Mouse (Mus musculus) lung, embryonic 14.5 days (tissue): ENCODE results near the gene Kif18b. TPM values are rescaled to one million over a fixed set of nuclear protein-coding genes. Genes with fewer than 3 reads are reported as not detected.
A peak's percentile ranks its signal among the peaks of the same experiment; 100 is the strongest.

ENCODE experiments used
- ATAC-seq: fragments of 200-750 bp; cut with Nextera tagmentation; 2 replicates; pipeline ENCODE4 v1.8.0; 2017; ENCODE audit warnings: mild to moderate bottlenecking, moderate TSS enrichment, moderate library complexity; ENCODE audit not compliant: insufficient read depth
- DNase-seq: peaks from one replicate; pipeline ENCODE4 v3.0.0-alpha.2; 2015
- H3K27ac ChIP-seq: fragments of 300-500 bp; sonication (generic); 2 replicates; pipeline ENCODE4 v1.5.1; 2014; ENCODE audit warnings: low read depth, mild to moderate bottlenecking, moderate library complexity
- H3K27me3 ChIP-seq: fragments of 300-500 bp; sonication (generic); 2 replicates; pipeline ENCODE4 v1.6.1; 2014; ENCODE audit warnings: low read length, control low read depth; ENCODE audit not compliant: insufficient read depth
- H3K36me3 ChIP-seq: fragments of 300-500 bp; sonication (generic); 2 replicates; pipeline ENCODE4 v1.6.1; 2014; ENCODE audit warnings: control low read depth; ENCODE audit not compliant: insufficient read depth
- H3K4me1 ChIP-seq: fragments of 300-500 bp; sonication (generic); 2 replicates; pipeline ENCODE4 v1.6.1; 2014; ENCODE audit warnings: antibody characterized with exemption, control low read depth; ENCODE audit not compliant: insufficient read depth
- H3K4me2 ChIP-seq: fragments of 300-500 bp; sonication (generic); 2 replicates; pipeline ENCODE4 v1.6.1; 2014; ENCODE audit warnings: mild to moderate bottlenecking
- H3K4me3 ChIP-seq: fragments of 300-500 bp; sonication (generic); 2 replicates; pipeline ENCODE4 v1.5.1; 2014; ENCODE audit warnings: low read depth, low read length
- H3K9ac ChIP-seq: fragments of 300-500 bp; sonication (generic); 2 replicates; pipeline ENCODE4 v1.6.1; 2014
- H3K9me3 ChIP-seq: fragments of 300-500 bp; sonication (generic); 2 replicates; pipeline ENCODE4 v1.6.1; 2016; ENCODE audit warnings: low read depth, low read length, control low read depth
- CTCF ChIP-seq: IDR thresholded peaks from 2 replicates; pipeline ENCODE4 v1.5.1; 2016; ENCODE audit warnings: antibody characterized with exemption, low read depth
- WGBS: fragments of 180-500 bp; shearing (Covaris S2); extraction: QIAGEN DNeasy Blood & Tissue Kit; methylation state at CpG from one replicate; pipeline ENCODE4 v1.1.7; 2014; 5-methylcytosine and 5-hydroxymethylcytosine counted together
- polyA plus RNA-seq: library from polyadenylated mRNA; unstranded; fragments of >200 nt; fragmentation: Nextera tagmentation; extraction: Ambion mirVana; gene quantifications from 2 replicates; pipeline ENCODE4 v1.2.1, GENCODE M21; 2014

The Kif18b gene
- polyA plus RNA-seq, 1 experiment from 2014 or later: 13.3 TPM

DNA sequence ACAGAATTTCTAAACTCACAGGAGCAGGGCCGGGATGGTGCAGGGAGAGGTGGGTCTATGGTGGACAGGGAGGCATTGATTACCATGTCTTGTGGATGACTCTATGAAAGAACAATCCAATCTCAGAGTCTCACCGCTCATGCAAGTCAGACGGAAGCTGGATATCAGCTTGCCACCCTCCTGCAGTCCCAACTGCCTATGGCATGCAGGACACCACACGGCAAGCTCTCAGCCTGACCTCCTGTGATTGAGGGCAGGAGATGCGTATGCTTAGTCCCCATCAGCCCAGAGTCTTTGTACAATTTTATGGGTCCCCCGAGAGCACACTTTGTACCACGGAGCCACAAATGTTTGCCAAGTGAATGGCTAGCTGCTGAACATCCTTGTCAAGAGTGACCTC is 21.3 kb downstream of the Kif18b start:
- DNase-seq (no peak), ATAC-seq (no peak)
- no peak overlapping the region for H3K27ac ChIP-seq
- H3K4me1 ChIP-seq: no peaks in the 10 kb centered on the region
- no peaks in the 10 kb centered on the region for H3K27me3 ChIP-seq
- H3K9ac ChIP-seq: no peak overlapping the region
- 61% methylated on average over 7 of the region's 7 CpGs for WGBS
- H3K4me3 ChIP-seq: no peak overlapping the region
- H3K4me2 ChIP-seq: no peak overlapping the region
- peaks cover 39% of the 10 kb centered on the region for H3K36me3 ChIP-seq
- no peak for TF ChIP-seq CTCF
- H3K9me3 ChIP-seq: no peaks in the 10 kb centered on the region

DNA sequence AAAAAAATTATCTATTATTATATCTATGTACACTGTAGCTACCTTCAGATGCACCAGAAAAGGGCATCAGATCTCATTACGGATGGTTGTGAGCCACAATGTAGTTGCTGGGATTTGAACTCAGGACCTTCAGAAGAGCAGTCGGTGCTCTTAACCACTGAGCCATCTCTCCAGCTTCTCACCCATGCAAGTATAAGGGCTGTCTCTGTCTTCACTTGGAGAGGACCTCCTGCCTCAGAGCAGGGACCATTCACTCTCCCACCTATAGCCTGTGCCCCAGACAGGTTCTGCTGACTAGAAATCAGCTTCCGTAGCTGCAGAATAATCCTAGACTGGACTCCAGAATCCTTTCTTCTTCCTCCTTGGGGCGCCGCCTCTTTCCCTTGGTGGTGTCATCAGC is 22.8 kb downstream of the Kif18b start:
- H3K27ac ChIP-seq: no peak overlapping the region
- H3K4me1 ChIP-seq: no peaks in the 10 kb centered on the region
- no peak for DNase-seq
- no peak overlapping the region for H3K4me2 ChIP-seq
- no peak overlapping the region for H3K9ac ChIP-seq
- H3K27me3 ChIP-seq: no peaks in the 10 kb centered on the region
- H3K36me3 ChIP-seq: peaks cover 24% of the 10 kb centered on the region
- ATAC-seq: no peak
- no peaks in the 10 kb centered on the region for H3K9me3 ChIP-seq
- H3K4me3 ChIP-seq: no peak overlapping the region
- no peak for TF ChIP-seq CTCF
- 74% methylated on average over 5 of the region's 5 CpGs for WGBS

DNA sequence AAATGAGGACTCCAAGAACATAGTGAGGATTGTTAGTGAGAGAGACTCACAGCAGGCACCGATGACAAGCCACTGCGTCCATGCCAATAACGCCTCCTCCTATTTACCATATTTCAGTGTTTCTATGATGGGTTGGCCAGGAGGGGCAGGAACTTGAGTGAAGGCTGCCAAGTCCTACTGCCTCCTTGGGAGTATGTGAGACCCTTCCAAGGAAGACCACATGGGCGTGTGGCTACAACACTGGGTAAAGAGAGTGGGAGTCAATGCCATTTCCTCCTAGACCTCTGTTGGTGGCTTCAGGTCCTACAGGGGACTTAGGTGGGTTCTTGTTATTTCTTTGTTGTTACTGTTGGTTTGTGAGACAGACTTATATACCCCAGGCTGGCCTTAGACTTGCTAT is 23.7 kb downstream of the Kif18b start:
- H3K27me3 ChIP-seq: no peaks in the 10 kb centered on the region; the same call in 1 of the 2 replicates

DNA sequence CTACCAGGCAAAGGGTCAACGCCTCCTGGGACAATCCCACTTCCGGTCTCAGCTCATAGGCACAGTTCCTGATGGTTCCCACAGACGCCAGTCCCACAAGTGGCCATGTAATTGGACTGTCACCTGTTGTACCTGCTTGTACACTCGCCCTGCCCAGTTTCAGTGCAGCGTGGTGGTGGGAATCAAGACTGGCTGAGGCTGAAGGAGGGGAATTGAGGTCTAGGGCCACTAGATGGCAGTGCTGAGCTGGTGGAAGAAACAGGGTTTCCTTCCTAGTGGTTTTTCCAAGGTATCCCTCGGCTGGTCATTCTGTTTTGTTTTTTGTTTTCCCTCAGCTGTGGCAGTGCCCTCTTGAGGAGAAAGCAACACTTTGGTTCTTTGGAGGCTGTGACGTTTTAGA is 24.2 kb downstream of the Kif18b start, which contains the start of gene Gfap:
Gene Gfap (minus strand): TSS at position 150 of the 400 bp plus-strand sequence.
- H3K9ac ChIP-seq: no peak within 1 kb of the TSS

More for the DNA sequence above, 23.7 kb downstream of the Kif18b start:
- H3K4me3 ChIP-seq: no peak overlapping the region
- H3K4me1 ChIP-seq: no peaks in the 10 kb centered on the region
- H3K9ac ChIP-seq: no peak overlapping the region
- peaks cover 15% of the 10 kb centered on the region for H3K36me3 ChIP-seq
- WGBS: 44% methylated on average over 4 of the region's 4 CpGs
- no peak overlapping the region for H3K27ac ChIP-seq
- H3K9me3 ChIP-seq: no peaks in the 10 kb centered on the region
- H3K4me2 ChIP-seq: no peak overlapping the region
- no peak for TF ChIP-seq CTCF
- DNase-seq: no peak
- peak; percentile 39 for ATAC-seq

DNA sequence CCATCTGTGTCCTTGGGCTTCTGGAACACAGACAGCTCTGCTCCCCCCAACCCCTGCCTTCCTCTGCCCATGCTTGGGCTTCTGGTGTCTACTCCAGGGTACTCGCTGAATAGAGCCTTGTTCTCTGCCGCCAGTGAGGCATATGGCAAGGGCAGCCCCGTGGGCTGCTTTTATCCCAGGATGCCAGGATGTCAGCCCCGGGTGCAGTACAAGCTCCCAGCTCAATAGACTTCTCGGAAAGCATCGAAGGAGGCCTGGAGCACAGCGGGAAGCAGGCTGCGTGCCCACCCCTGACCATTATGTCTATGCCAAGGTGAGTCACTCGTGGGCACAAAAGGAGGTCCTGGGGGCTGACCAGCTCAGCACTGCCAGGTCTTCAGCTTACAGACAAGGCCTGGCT is 26.5 kb downstream of the Kif18b start:
- ATAC-seq: no peak
- Histone ChIP-seq H3K27ac (no peak overlapping the region), H3K4me3 (no peak overlapping the region), H3K4me2 (no peak overlapping the region), H3K4me1 (no peaks in the 10 kb centered on the region), H3K36me3 (no peaks in the 10 kb centered on the region), H3K9ac (no peak overlapping the region), H3K9me3 (no peaks in the 10 kb centered on the region), H3K27me3 (peaks cover 11% of the 10 kb centered on the region)
- no peak for DNase-seq
- WGBS: 73% methylated on average over 9 of the region's 9 CpGs
- no peak for TF ChIP-seq CTCF

More for the DNA sequence above, 24.2 kb downstream of the Kif18b start, which contains the start of gene Gfap:
- no peaks in the 10 kb centered on the region for H3K4me1 ChIP-seq
- peak; percentile 98 for TF ChIP-seq CTCF
- 11% methylated on average over 7 of the region's 7 CpGs for WGBS
- no peak within 1 kb of the TSS for H3K4me3 ChIP-seq
- peak; percentile 46 for ATAC-seq
- no peak within 1 kb of the TSS for H3K4me2 ChIP-seq
- no peaks in the 10 kb centered on the region for H3K9me3 ChIP-seq
- H3K27me3 ChIP-seq: no peaks in the 10 kb centered on the region; the same call in 1 of the 2 replicates
- H3K36me3 ChIP-seq: peaks cover 11% of the 10 kb centered on the region
- DNase-seq: peak; percentile 95
- no peak within 1 kb of the TSS for H3K27ac ChIP-seq

DNA sequence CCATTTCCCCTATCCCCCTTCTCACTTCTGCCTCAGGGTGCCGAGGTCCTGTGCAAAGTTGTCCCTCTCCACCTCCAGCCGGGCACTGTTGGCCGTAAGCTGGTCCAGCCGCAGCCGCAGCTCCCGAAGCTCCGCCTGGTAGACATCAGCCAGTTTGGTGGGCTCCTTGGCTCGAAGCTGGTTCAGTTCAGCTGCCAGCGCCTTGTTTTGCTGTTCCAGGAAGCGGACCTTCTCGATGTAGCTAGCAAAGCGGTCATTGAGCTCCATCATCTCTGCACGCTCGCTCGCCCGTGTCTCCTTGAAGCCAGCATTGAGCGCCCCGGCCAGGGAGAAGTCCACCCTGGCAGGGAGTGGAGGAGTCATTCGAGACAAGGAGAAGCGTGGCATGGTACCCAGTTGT is 28.3 kb downstream of the Kif18b start:
- peaks cover 20% of the 10 kb centered on the region for H3K27me3 ChIP-seq

DNA sequence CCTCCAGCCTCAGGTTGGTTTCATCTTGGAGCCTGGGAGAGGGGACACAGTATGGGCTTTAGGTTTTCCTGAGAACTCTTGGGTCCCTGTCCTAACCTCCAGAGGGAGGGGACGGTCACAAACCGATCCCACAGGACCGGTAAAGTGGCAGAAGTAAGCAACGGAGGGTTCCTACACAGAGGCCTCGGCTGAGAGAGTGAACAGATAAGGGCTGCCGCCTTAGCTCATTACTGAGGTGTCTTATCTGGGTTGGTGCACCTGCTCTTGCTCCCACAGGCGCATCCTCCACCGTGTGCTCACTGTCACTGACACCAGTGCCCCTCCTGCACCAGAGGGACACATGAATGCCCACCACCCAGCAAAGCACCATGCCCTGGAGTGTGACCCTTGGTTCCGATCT is 29.1 kb downstream of the Kif18b start:
- Histone ChIP-seq H3K27me3 (peaks cover 20% of the 10 kb centered on the region), H3K4me3 (no peak overlapping the region; the same call in 1 of the 2 replicates), H3K4me2 (no peak overlapping the region), H3K9ac (0 out of 2 replicates have a peak overlapping the region, but pooled peaks have one; percentile 24), H3K27ac (no peak overlapping the region), H3K9me3 (no peaks in the 10 kb centered on the region), H3K36me3 (no peaks in the 10 kb centered on the region), H3K4me1 (no peaks in the 10 kb centered on the region)
- no peak for ATAC-seq
- DNase-seq: no peak
- WGBS: 32% methylated on average over 9 of the region's 9 CpGs
- TF ChIP-seq CTCF: no peak

More for the DNA sequence above, 28.3 kb downstream of the Kif18b start:
- ATAC-seq (no peak), DNase-seq (no peak)
- no peak overlapping the region for H3K4me3 ChIP-seq
- no peak for TF ChIP-seq CTCF
- H3K27ac ChIP-seq: no peak overlapping the region
- H3K36me3 ChIP-seq: no peaks in the 10 kb centered on the region
- H3K9me3 ChIP-seq: no peaks in the 10 kb centered on the region
- no peaks in the 10 kb centered on the region for H3K4me1 ChIP-seq
- H3K4me2 ChIP-seq: no peak overlapping the region
- no peak overlapping the region for H3K9ac ChIP-seq
- WGBS: 62% methylated on average over 20 of the region's 20 CpGs
